Mouse (Mus musculus): ENCODE measurements around the gene Dync2h1. TPM values are rescaled to one million over a fixed set of nuclear protein-coding genes. Genes with fewer than 3 reads are reported as not detected.

Dync2h1 gene
- polyA plus RNA-seq (2015; fragmentation: Nextera tagmentation; extraction: Ambion mirVana): 3.8 and 5.3 TPM in 2 replicates

DNA sequence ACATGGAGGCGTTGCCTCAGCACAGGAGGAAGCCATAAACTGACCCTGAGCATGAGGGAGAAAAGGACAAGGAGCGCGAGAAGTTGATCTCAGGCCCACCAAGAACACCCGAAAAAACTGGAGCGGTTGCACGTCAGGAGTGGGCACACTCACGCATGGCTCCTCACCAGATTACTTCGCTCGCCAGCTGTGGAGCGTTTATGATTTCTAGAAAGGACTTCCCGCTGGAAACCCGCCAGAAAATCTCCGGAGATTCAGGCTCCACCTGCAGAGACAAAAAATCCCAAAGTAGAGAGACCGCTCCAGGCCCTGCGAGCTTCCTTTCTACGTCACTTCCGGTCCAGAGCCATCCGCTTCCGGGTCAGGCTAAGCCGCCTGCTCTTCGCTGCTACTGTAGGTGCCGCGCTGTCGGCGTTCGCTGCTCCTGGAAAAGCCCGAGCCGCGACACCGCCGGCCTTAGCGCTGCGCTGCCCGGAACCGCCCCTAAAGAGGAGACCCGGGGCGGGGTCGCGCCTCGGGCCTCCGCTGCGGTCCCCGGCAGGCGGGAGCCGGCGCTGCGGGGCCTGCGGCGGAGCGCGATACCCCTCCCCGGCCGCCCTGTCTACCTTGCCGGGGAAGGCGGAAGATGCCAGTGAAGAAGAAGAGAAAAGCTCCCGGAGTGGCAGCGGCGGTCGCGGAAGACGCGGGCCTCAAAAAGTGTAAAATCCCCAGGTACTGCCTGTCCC lies at the start of gene Dync2h1, which contains the start of gene Dcun1d5:
Dync2h1 (minus strand) TSS at position 275 of the 725 bp plus-strand sequence.
Dcun1d5 (plus strand) TSS at position 349 of the 725 bp plus-strand sequence.

Other genes starting within 250 kb of the Dync2h1 start
- gene Dcun1d5, start 74 bp upstream of the Dync2h1 start, polyA plus RNA-seq (2015; fragmentation: Nextera tagmentation; extraction: Ambion mirVana): 79.1 and 85.7 TPM in 2 replicates
- gene Mmp13, start 88.1 kb upstream of the Dync2h1 start, polyA plus RNA-seq (2015; fragmentation: Nextera tagmentation; extraction: Ambion mirVana): 0.40 and 0.58 TPM in 2 replicates
- gene Mmp12, start 159.9 kb upstream of the Dync2h1 start, polyA plus RNA-seq (2015; fragmentation: Nextera tagmentation; extraction: Ambion mirVana): 0.18 and 0.19 TPM in 2 replicates
- gene Mmp1b, start 203.6 kb upstream of the Dync2h1 start, polyA plus RNA-seq (2015; fragmentation: Nextera tagmentation; extraction: Ambion mirVana): not detected in 2 replicates

Data from spleen, postnatal 0 days (tissue).